Mouse (Mus musculus): Measurements from ENCODE around the gene Vamp8.

Vamp8 gene

DNA sequence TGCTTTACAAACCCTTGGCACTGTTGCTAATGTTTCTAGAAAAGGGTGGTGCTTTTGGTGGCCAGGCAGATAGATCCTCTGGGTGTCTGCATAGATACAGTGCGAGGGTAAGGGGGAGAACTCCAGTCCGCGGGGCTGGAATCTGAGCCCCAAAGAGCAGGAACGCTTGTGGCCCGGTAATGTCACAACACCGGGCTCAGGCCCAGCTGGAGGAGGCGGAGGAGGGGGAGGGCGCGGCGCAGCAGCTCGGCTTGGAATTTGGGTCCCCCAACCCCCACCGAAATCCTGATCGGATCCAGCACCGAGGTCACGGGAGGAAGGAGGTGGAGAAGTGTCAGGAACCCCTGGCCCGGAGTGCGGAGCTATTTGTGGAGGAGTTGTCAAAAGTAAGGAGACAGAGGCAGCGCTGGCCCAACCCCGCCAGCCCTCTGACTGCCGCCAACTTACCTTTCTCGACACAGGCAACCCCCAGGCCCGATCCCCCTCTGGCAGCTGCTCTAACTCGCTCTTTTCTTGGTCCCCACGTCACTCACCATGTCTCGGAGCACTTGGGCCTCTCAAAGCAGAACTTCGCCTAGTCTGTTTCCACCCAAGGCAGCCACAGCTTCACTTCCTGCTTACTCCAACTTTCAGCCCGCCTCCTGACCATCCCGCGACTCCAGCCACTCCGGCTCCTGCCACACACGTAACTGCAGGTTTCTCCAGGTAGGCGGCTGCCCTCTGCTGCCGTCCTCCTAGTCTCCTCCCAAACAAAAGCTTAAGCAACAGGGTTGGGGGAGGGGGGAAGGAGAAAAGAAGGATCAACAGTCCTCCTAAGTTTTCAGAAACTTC, at the start of gene Vamp8:
TSS of gene Vamp8 (minus strand) at position 763 of the 831 bp plus-strand sequence.
- DNase-seq (ENCODE audit: low spot score) = peak; percentile 68

DNA sequence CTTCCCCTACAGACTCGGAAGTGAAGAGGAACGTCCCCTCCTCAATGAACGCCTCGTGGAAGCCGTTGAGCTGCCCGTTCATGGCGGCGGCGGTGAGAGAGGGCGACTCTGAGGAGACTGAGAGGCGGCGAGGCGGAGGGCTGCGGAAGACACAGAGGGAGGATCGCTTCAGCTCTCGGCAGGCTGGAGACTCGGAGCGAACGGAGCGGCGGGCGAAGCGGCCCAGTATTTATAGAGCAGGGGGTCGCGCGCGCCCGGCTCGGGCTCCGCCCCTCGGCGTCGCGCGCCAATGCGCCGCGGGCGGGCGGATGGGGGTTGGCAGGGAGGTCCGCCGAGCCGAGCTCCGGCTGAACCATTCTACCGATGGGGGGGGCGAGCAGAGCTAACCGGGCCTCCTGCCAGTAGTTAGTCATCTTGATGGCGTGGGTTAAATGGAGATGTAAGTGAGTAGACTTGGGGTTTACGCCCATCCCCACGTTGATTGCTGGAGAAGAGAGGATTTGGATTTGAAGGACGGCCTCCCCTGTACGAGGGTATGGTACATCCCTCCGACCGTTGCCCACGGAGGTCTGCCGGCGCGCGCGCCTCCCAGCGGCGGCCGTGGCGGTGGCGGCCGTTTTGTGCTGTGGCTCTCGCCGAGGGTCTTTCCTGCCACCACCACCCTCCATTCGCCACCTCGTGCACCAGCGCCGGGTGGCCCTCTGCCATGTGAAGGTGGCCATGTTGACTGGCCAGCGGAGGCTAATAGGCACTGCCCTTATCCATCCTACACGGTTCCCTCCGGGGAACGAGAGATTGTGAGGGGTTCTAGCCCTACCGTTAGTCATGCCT, 49.1 kb upstream of the Vamp8 start, which contains the start of gene Mat2a:
TSS of gene Mat2a (minus strand) at position 204 of the 831 bp plus-strand sequence.
- peak; percentile 84 for DNase-seq (ENCODE audit: low spot score)

DNA sequence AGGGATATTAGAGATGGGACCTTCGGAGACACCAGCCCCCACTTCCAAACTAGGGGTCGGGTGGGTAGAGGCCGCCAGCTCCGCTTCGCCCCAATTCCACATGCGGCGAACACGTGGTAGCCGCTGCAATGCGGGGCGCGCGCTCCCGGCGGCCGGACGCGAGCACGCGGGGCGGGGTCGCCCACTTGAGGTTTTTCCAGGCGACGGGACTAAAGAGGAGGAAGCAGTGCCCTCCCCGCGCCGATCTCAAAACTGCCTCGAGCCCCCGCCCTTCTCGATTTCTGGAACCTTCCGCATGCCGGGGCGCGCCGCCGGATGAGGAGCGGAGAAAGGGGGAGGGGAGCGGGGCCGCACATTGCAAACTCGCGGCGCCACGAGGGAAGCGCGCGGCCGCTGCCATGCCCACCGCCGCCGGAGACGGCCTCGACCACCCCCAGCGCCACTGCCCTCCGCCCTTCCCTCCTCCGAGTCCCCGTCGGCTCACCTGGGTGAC, 48.4 kb upstream of the Vamp8 start:
- DNase-seq (ENCODE audit: low spot score) = peak; percentile 75

DNA sequence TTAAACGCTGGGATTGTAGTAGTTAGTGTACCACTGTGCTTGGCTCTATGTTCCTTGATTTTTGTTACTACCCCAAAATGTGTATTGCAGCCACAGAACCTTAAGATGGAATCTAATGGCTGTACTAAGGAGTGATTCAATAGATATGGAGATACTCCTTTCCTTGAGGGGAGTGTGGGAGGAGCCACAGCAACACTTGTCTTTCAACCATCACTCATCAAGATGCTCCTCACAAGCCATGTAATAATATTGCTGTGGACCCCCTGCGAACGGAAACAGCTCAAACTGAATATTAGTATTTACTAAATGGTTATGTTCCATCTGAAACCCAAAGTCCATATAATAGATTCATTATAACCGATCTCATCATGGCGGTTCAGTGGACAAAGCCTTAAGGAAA, 47.7 kb upstream of the Vamp8 start:
- no peak for DNase-seq (ENCODE audit: low spot score)

DNA sequence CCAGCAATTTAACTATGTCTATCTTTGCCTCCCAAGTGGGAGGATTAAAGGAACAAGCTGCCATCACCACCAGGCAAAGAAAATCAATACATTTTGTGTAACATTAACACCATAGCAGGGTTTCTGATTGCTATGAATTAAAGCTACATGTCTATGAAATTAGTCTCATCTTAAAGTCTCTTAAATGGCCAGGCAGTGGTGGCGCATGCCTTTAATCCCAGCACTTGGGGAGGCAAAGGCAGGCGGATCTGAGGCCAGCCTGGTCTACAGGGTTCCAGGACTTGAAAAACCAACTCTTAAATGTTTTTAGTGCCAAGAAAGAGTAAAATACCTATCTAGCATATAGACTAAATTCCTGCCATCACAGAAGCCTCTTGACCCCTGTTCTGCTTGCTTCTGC, 41.6 kb upstream of the Vamp8 start:
- DNase-seq (ENCODE audit: low spot score) = no peak

DNA sequence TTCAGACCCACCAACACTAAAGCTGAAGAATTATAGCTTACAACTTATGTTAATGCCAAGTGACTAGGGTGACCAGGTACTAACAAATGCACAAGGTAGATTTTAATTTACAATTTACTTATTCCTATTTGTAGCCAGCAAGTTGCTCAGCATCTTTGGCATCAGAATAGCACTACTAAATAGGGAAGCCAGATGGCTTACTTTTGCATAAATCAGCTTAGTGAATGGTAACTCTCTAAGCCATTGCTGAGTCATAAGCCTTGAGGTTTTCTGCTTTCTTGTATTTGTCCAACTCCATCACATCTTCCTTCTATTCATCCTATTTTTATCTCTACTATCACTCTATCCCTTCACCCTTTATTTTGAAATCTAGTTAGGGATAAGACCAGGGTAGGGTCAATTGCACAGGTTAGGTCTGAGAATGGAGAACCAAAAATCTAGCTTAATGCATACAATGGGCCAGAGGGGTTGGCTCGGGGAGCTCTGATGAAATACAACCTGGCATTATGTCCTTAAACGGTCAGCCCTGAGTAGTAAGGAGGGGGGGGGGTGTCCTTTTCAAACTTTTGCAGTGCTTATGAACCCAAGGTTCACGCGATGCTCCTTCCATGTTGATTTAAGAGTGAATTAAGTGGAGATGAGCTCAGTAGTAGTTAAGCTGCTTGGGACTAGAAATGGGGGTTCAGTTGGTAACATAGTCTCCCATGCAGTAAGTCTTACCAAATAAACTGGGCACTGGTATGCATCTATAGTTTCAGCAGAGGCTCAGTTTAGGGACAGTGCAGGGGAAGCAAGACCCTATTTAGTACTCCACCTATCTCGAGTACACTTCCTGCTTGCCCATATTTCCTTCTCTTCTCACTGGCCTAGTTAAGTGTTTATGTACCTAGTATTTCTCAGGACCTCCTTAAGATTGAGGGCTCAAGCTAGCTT, 40.8 kb upstream of the Vamp8 start:
- DNase-seq (ENCODE audit: low spot score) = no peak

DNA sequence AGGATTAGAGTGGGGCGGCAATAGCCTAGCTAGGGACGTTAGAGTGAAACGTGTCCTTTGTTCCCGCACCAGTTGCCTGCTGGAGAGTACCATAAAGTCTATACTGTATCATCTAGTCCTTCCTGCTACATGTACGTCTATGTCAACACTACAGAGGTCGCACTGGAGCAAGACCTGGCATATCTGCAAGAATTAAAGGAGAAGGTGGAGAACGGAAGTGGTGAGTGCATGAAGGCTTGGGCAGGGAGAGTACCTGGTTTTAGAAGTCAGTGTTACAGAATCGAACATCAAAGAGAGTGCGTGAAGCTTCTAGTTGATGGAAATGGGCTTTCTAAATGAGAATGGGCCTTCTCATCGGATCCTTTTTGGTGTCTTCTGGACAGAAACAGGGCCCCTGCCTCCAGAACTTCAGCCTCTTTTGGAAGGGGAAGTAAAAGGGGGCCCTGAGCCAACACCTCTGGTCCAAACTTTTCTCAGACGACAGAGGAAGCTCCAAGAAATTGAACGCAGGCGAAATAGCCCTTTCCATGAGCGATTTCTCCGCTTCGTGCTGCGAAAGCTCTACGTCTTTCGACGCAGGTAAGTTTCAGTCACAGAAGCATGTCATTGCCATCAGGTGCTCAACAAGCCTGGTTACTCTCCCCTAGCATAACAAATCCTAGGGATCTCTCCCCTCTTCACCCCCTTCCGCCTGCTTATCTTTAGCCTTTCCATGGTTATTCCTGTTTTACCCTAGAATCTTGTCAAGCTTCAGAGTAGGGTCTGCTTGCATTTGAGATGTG, 38.7 kb upstream of the Vamp8 start:
- no peak for DNase-seq (ENCODE audit: low spot score)

DNA sequence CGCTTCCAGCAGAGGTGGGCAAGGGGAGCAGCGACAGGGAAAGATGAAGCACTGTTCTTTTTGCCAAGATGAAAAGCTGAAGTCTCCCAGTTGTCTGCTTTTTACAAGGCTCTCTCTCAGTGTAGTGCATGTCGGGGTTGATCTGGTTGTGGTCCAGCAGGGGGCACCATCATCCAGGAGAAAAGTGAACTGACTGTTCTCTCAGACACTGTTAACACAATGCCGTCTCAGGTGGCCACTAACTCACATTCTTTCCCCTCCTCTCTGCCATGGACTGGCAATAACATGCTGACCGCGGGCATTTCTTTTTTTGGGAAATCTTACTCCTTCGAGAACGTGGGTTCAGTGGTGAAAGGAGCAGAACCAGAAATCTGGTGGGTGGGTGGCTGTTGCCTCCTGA, 37.5 kb upstream of the Vamp8 start:
- DNase-seq (ENCODE audit: low spot score) = peak; percentile 69

DNA sequence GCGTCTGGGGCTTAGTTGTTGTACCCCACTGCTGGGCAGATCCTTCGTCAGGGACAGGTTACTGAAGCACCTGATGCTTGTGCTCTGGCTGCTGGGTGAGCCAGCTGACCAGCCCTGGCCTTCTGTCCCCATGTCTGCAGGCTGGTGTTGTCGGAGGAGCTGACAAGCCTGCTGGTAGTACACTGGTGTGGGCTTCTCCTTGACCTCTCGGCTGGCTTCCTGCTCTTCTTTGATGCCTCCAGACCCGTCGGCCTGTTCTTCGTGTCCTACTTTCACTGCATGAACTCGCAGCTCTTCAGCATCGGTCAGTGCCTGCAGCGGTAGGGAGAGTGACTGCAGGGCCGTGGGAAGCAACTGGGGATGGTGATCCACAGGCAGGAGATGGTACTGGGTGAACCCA, 35.1 kb upstream of the Vamp8 start:
- no peak for DNase-seq (ENCODE audit: low spot score)

DNA sequence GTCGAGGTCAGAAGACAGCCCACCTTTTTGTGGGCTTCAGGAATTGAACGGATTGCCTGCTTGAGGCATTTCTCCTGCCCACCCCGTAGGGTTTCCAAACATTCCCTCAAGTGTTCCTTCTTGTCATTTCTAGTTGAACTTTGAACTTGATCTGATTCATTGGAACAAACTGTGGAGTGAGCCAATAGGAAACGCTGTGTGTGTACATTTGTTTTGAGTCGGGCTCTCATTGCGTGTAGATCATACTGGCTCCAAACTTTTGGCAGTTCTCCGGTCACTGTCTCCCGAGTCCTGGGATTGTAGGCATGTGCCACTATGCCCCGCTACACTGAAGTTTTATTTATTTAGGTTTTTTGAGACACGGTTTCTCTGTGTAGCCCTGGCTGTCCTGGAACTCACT, 30.4 kb upstream of the Vamp8 start:
- no peak for DNase-seq (ENCODE audit: low spot score)

DNA sequence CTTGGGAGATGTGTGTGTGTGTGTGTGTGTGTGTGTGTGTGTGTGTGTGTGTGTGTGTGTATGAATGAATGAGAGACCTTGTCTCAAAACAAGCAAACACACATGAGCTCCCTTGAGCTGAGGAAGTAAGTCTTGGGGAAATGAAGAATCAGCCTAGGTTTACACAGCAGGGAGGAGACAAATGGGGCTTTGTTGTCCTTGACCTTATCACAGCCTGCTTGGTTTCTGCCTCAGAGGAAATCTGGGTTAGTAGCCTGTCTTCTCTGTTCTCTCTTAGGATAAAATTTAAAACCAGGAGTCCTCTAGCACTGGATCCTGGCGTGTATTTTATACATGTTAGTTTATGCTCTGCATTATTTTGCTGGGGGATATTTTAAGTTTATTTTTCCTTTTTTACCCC, 29.3 kb upstream of the Vamp8 start:
- no peak for DNase-seq (ENCODE audit: low spot score)

DNA sequence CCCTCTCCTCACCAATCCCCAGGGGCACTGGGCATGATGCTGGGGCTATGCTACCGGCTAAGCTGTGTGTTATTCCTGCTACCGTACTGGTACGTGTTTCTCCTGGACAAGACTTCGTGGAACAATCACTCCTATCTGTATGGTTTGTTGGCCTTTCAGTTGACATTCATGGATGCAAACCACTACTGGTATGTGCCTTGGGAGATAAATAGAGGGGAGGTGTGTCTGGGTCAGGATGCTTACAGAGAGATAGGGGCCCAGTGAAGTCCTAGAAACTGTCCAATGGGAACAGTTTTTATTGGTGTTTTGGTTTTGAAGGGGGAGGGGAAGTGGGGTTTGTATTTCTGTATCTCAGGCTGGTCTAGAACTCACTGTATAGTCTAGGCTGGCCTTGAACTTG, 27.8 kb upstream of the Vamp8 start:
- DNase-seq (ENCODE audit: low spot score) = peak; percentile 48

DNA sequence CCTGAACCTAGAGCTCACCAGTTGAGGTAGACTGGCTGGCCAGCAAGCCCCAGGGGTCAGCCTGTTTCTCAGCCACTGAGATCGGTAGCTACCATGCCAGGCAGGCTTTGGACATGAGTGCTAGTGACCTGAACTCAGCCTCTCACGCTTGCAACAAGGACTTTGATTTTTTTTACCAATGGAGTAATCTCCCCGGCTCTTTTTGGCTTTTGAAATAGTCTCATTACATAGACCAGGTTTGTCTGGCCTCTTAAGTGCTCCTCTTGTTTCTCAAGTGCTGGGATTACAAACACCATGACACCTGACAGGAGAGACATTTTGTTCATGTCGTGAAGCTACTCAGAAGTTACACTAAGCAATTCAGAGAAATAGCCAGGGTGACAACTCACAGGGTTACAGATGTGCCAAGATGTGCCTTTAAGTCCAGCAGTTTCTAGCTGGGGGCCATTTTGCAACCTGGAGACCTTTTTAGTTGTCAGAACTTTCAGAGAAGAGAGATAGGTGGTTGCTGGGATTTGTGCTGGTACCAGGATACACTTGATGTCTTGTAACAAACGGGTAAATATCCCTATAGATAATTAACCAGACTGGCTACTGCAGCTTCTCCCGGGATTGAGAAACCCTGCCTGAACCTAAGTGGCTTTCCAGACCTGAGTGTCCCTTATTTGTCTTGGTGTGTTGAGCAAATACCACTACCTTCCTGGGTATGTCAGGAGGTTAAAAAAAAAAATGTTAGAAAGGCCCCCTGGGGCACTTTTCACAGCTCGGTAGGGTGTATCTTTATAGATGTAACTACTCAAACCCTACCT, 25.7 kb upstream of the Vamp8 start:
- no peak for DNase-seq (ENCODE audit: low spot score)

DNA sequence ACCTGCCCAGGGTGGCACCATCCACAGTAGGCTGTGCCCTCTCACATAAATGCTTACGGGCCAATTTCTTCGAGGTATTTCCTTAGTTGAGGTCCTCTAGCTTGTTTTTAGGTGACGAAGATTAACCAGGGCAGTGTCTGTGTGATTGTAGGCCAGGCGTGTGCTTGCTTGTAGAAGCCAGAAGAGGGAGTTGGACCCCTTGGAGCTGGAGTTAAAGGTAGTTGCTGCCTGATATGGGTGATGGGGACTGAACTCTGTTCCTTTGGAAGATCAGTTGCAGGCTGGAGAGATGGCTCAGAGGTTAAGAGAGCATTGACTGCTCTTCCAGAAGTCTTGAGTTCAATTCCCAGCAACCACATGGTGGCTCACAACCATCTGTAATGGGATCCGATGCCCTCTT, 24.7 kb upstream of the Vamp8 start:
- DNase-seq (ENCODE audit: low spot score) = no peak

DNA sequence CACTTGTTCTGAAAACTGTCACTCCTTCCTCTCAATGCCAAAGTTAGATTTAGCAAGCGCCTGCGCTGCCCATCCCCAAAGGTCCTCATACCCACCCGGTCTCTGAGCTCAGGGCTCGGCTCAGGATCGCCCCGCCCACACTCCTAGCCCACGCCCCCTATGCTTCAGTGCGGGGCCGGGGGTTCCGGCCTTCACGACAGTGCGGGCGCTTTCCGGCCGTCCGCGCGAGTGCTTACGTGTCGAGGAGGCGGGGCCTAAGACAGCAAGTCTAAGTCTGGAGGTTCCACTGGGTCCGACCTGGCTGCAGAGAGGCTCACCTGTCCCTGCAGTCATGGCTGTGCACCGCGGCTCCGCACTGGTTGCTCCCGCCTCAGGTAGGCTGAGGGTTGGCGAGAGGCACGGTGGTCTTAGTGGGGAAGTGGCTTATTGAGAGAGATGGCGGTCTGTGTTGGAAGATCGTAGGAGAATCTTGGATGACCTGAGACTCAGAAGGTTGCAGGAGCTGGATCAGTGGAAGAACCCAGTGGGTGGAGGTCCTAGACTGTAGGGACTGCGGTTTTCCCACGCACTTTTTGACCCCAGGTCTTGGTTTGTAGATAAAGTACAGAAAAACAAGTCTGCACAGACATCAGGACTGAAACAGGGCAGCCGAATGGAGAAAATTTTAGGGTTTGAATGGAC, 23.7 kb upstream of the Vamp8 start, which contains the start of gene Ggcx:
TSS of gene Ggcx (plus strand) at position 233 of the 681 bp plus-strand sequence.
- DNase-seq (ENCODE audit: low spot score) = peak; percentile 89

DNA sequence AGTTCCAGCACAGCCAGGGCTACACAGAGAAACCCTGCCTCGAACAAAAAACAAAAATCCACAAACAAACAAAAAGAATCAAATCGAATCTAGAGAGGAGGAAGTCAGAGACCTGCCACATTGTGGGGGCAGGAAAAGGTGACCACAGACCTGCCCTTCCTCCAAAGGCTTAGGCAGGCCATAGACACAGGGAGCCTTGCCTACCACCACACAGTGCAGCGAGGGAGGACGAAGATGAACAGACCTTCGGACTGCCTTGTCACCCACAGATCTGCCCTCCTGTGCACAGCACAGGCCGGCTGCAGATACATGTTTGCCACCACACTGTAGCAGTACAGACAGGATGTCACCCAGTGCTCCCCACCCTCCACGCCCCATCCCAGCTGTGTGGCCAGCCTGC, 20.0 kb upstream of the Vamp8 start:
- no peak for DNase-seq (ENCODE audit: low spot score)

DNA sequence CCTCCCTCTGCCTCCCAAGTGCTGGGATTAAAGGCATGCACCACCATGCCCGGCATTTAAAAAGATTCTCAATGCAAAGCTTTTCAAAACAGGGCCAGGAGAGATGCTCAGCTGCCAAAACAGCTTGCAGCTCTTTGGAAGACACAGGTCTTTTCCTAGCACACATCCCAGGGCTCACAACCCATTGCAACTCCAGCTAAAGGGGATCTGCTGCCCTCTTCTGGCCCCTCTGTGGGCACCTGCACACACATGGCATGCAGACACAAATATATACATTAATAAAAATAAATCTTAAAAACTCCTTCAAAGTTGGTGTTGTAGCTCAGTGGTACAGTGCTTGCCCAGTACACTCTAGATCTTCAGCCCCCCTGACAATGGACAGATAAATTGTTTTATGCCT, 19.5 kb upstream of the Vamp8 start:
- no peak for DNase-seq (ENCODE audit: low spot score)

DNA sequence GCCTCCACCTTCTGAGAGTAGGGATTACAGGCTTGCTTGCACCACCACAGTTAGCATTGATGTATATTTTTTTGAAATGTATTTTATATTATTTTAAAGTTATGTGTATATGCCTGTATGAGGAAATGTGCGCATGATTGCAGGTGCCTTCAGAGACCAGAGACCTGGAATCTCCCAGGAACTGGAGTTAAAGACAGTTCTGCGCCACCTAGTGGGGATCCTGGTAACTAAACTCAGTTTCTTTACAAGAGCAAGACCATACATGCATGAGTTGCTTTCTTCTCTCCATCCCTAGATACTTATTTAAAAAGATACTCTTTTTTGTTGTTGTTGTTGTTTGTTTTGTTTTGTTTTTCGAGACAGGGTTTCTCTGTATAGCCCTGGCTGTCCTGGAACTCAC, 19.1 kb upstream of the Vamp8 start:
- DNase-seq (ENCODE audit: low spot score) = peak; percentile 81

DNA sequence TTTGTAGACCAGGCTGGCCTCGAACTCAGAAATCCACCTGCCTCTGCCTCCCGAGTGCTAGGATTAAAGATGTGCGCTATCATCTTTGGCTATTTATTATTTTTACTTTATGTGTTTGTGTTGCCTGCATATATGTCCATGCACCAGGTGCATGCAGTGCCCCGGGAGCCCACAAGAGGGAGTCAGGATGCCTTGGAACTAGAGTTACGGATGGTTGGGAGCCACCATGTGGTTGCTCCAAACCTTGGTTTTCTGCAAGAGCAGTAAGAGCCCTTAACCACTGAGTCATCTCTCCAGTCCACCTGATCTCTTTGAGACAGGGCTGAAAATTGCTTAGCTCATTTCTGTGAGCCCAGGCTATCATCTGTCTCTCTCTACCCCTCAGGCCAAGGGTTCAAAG, 16.6 kb upstream of the Vamp8 start:
- peak; percentile 90 for DNase-seq (ENCODE audit: low spot score)

DNA sequence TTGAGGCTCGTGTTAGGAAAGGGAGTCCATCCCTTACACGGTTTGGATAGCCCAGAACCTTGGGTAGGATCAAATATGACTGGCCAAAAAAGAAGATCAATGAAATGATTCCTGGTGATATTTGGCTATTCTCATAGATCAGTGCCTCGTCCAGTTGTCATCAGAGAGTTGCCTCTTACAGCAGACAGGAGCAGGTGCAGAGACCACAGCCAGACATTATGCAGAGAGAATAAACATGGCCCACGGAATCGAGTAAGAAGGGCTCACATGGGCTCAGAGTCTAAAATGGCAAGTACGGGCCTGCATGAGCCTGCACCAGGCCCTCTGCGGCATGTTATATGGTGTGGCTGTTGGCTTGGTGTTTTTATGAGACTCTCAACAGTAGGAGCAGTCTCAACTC, 14.9 kb upstream of the Vamp8 start:
- no peak for DNase-seq (ENCODE audit: low spot score)
